Mouse (Mus musculus): Measurements from ENCODE around the gene Ntn1. TPM values are rescaled to one million over a fixed set of nuclear protein-coding genes. Genes with fewer than 3 reads are reported as not detected.

Gene Ntn1
- polyA plus RNA-seq, 1 experiment: 15.6 TPM

- Histone ChIP-seq H3K4me2 (ENCODE audit: low read depth) (no peak overlapping the region), H3K4me3 (no peak overlapping the region), H3K27me3 (ENCODE audit: control insufficient read depth, insufficient read depth, insufficient read length) (no peaks in the 10 kb centered on the region), H3K79me2 (ENCODE audit: control insufficient read depth, insufficient read depth) (no peaks in the 10 kb centered on the region), H3K36me3 (ENCODE audit: control insufficient read depth, insufficient read depth) (no peaks in the 10 kb centered on the region), H3ac (ENCODE audit: control insufficient read depth, insufficient read length) (no peak overlapping the region)
- no peak for TF ChIP-seq REST (IDR thresholded peaks at IDR 0.05; ENCODE audit: insufficient read depth, insufficient read length)
- TF ChIP-seq MYOG (IDR thresholded peaks at IDR 0.05; ENCODE audit: control insufficient read depth in 1 of 3, insufficient read depth in 1 of 3, insufficient read length in 2 of 3, low read depth in 2 of 3): no peak
- TF ChIP-seq POLR2A (IDR thresholded peaks at IDR 0.05; ENCODE audit: insufficient read length, low read depth): no peak
- TF ChIP-seq POLR2AphosphoS2 (IDR thresholded peaks at IDR 0.05; ENCODE audit: insufficient read length, low read depth): no peak
- TF ChIP-seq CEBPB (IDR thresholded peaks at IDR 0.05; ENCODE audit: insufficient read depth, poor library complexity, severe bottlenecking): no peak
- TF ChIP-seq USF1 (IDR thresholded peaks at IDR 0.05; ENCODE audit: low read depth): no peak
- TF ChIP-seq SRF (IDR thresholded peaks at IDR 0.05; ENCODE audit: control insufficient read depth, insufficient read length, low read depth): no peak
- TF ChIP-seq MYOD1 (IDR thresholded peaks at IDR 0.05; ENCODE audit: control insufficient read depth in 1 of 3, insufficient read length in 2 of 3, low read depth in 2 of 3): no peak
- no peak for TF ChIP-seq TCF3 (IDR thresholded peaks at IDR 0.05; ENCODE audit: insufficient read length, low read depth)
- TF ChIP-seq TCF12 (IDR thresholded peaks at IDR 0.05; ENCODE audit: insufficient read depth, poor library complexity, severe bottlenecking): no peak
- TF ChIP-seq E2F4 (IDR thresholded peaks at IDR 0.05; ENCODE audit: insufficient read depth): no peak
- no peak for TF ChIP-seq MAX (IDR thresholded peaks at IDR 0.05; ENCODE audit: low read depth)
Measured at GRCm38 (mm10) chr11:68315551-68316130, 85.0 kb downstream of the Ntn1 start.

- Histone ChIP-seq H3ac (ENCODE audit: control insufficient read depth, insufficient read length) (no peak overlapping the region), H3K4me3 (no peak overlapping the region), H3K36me3 (ENCODE audit: control insufficient read depth, insufficient read depth) (no peaks in the 10 kb centered on the region), H3K27me3 (ENCODE audit: control insufficient read depth, insufficient read depth, insufficient read length) (no peaks in the 10 kb centered on the region), H3K79me2 (ENCODE audit: control insufficient read depth, insufficient read depth) (no peaks in the 10 kb centered on the region), H3K4me2 (ENCODE audit: low read depth) (peak overlapping the region; percentile 72)
- TF ChIP-seq TCF12 (IDR thresholded peaks at IDR 0.05; ENCODE audit: insufficient read depth, poor library complexity, severe bottlenecking) (no peak), MYOD1 (IDR thresholded peaks at IDR 0.05; ENCODE audit: control insufficient read depth in 1 of 3, insufficient read length in 2 of 3, low read depth in 2 of 3) (peak in 1 of 3 experiments; percentile 19), E2F4 (IDR thresholded peaks at IDR 0.05; ENCODE audit: insufficient read depth) (no peak), POLR2AphosphoS2 (IDR thresholded peaks at IDR 0.05; ENCODE audit: insufficient read length, low read depth) (no peak), POLR2A (IDR thresholded peaks at IDR 0.05; ENCODE audit: insufficient read length, low read depth) (no peak), CEBPB (IDR thresholded peaks at IDR 0.05; ENCODE audit: insufficient read depth, poor library complexity, severe bottlenecking) (no peak), MYOG (IDR thresholded peaks at IDR 0.05; ENCODE audit: control insufficient read depth in 1 of 3, insufficient read depth in 1 of 3, insufficient read length in 2 of 3, low read depth in 2 of 3) (peak in 1 of 3 experiments; percentile 3), MAX (IDR thresholded peaks at IDR 0.05; ENCODE audit: low read depth) (no peak), USF1 (IDR thresholded peaks at IDR 0.05; ENCODE audit: low read depth) (peak; percentile 85), SRF (IDR thresholded peaks at IDR 0.05; ENCODE audit: control insufficient read depth, insufficient read length, low read depth) (no peak), TCF3 (IDR thresholded peaks at IDR 0.05; ENCODE audit: insufficient read length, low read depth) (no peak)
Measured at GRCm38 (mm10) chr11:68313861-68314260, 86.8 kb downstream of the Ntn1 start.

GRCm38 (mm10) chr11:68313065-68313464, 87.6 kb downstream of the Ntn1 start:
- no peak overlapping the region for H3ac ChIP-seq (ENCODE audit: control insufficient read depth, insufficient read length)
- no peaks in the 10 kb centered on the region for H3K36me3 ChIP-seq (ENCODE audit: control insufficient read depth, insufficient read depth)
- no peaks in the 10 kb centered on the region for H3K79me2 ChIP-seq (ENCODE audit: control insufficient read depth, insufficient read depth)
- no peak for TF ChIP-seq TCF12 (IDR thresholded peaks at IDR 0.05; ENCODE audit: insufficient read depth, poor library complexity, severe bottlenecking)
- TF ChIP-seq MYOD1 (IDR thresholded peaks at IDR 0.05; ENCODE audit: control insufficient read depth in 1 of 3, insufficient read length in 2 of 3, low read depth in 2 of 3): no peak
- no peak for TF ChIP-seq SRF (IDR thresholded peaks at IDR 0.05; ENCODE audit: control insufficient read depth, insufficient read length, low read depth)
- no peak for TF ChIP-seq REST (IDR thresholded peaks at IDR 0.05; ENCODE audit: insufficient read depth, insufficient read length)
- no peak for TF ChIP-seq TCF3 (IDR thresholded peaks at IDR 0.05; ENCODE audit: insufficient read length, low read depth)
- no peak for TF ChIP-seq MAX (IDR thresholded peaks at IDR 0.05; ENCODE audit: low read depth)
- TF ChIP-seq USF1 (IDR thresholded peaks at IDR 0.05; ENCODE audit: low read depth): no peak
- no peak for TF ChIP-seq POLR2A (IDR thresholded peaks at IDR 0.05; ENCODE audit: insufficient read length, low read depth)
- TF ChIP-seq CEBPB (IDR thresholded peaks at IDR 0.05; ENCODE audit: insufficient read depth, poor library complexity, severe bottlenecking): no peak
- no peak for TF ChIP-seq POLR2AphosphoS2 (IDR thresholded peaks at IDR 0.05; ENCODE audit: insufficient read length, low read depth)
- no peak for TF ChIP-seq E2F4 (IDR thresholded peaks at IDR 0.05; ENCODE audit: insufficient read depth)
- no peak for TF ChIP-seq MYOG (IDR thresholded peaks at IDR 0.05; ENCODE audit: control insufficient read depth in 1 of 3, insufficient read depth in 1 of 3, insufficient read length in 2 of 3, low read depth in 2 of 3)
- no peak overlapping the region for H3K4me3 ChIP-seq
- no peaks in the 10 kb centered on the region for H3K27me3 ChIP-seq (ENCODE audit: control insufficient read depth, insufficient read depth, insufficient read length)
- H3K4me2 ChIP-seq (ENCODE audit: low read depth): peak overlapping the region; percentile 72

GRCm38 (mm10) chr11:68308911-68309580, 91.6 kb downstream of the Ntn1 start:
- no peaks in the 10 kb centered on the region for H3K27me3 ChIP-seq (ENCODE audit: control insufficient read depth, insufficient read depth, insufficient read length)
- no peaks in the 10 kb centered on the region for H3K79me2 ChIP-seq (ENCODE audit: control insufficient read depth, insufficient read depth)
- H3K4me3 ChIP-seq: no peak overlapping the region
- no peak overlapping the region for H3ac ChIP-seq (ENCODE audit: control insufficient read depth, insufficient read length)
- TF ChIP-seq E2F4 (IDR thresholded peaks at IDR 0.05; ENCODE audit: insufficient read depth) (no peak), USF1 (IDR thresholded peaks at IDR 0.05; ENCODE audit: low read depth) (no peak), TCF3 (IDR thresholded peaks at IDR 0.05; ENCODE audit: insufficient read length, low read depth) (peak; percentile 28), MYOG (IDR thresholded peaks at IDR 0.05; ENCODE audit: control insufficient read depth in 1 of 3, insufficient read depth in 1 of 3, insufficient read length in 2 of 3, low read depth in 2 of 3) (peak in 2 of 3 experiments; percentile 80 to 84), MYOD1 (IDR thresholded peaks at IDR 0.05; ENCODE audit: control insufficient read depth in 1 of 3, insufficient read length in 2 of 3, low read depth in 2 of 3) (peak in 2 of 3 experiments; percentile 88 to 89)
- no peaks in the 10 kb centered on the region for H3K36me3 ChIP-seq (ENCODE audit: control insufficient read depth, insufficient read depth)
- H3K4me2 ChIP-seq (ENCODE audit: low read depth): peak overlapping the region; percentile 38

Data from myocyte (in vitro differentiated cells).